Mouse (Mus musculus) frontal cortex, postnatal 25 days (tissue): ENCODE measurements at regions not wholly inside any gene's neighbourhood (a gene's known extent, or its start where the extent isn't known, plus 50 kb on each side); places are given as distances from the start of the nearest gene placed in this dataset.

Experiments
- DNase-seq, 2 experiments: peaks; one replicate each; pipeline ENCODE4 v3.0.0; 2022; ENCODE audit warnings: low spot score in 2 of 2

- peak in 1 of 2 experiments; percentile 37 for DNase-seq
Observed at GRCm38 (mm10) chr4:34336971-34337797, 213.6 kb upstream of the Akirin2 start.

- DNase-seq: no peak
Observed at GRCm38 (mm10) chr4:34337852-34338251, 212.9 kb upstream of the Akirin2 start.

- no peak for DNase-seq
Observed at GRCm38 (mm10) chr4:34340057-34340456, 210.7 kb upstream of the Akirin2 start.

GRCm38 (mm10) chr4:34371281-34372032 lies 179.3 kb upstream of the Akirin2 start:
- DNase-seq: no peak

GRCm38 (mm10) chr4:34386338-34386967 lies 164.3 kb upstream of the Akirin2 start:
- DNase-seq: no peak

GRCm38 (mm10) chr4:34391499-34391898 lies 159.2 kb upstream of the Akirin2 start:
- DNase-seq: no peak

GRCm38 (mm10) chr4:34403061-34403460 lies 147.7 kb upstream of the Akirin2 start:
- DNase-seq: no peak

- DNase-seq: no peak
Observed at GRCm38 (mm10) chr4:34407181-34407580, 143.6 kb upstream of the Akirin2 start.

GRCm38 (mm10) chr4:34420970-34421369 lies 129.8 kb upstream of the Akirin2 start:
- DNase-seq: no peak

GRCm38 (mm10) chr4:34424131-34424646 lies 126.5 kb upstream of the Akirin2 start:
- DNase-seq: no peak

GRCm38 (mm10) chr4:34429003-34429402 lies 121.7 kb upstream of the Akirin2 start:
- no peak for DNase-seq

GRCm38 (mm10) chr4:34429456-34430235 lies 121.1 kb upstream of the Akirin2 start:
- peak; percentile 3 to 22 for DNase-seq

- no peak for DNase-seq
Observed at GRCm38 (mm10) chr4:34437316-34437715, 113.4 kb upstream of the Akirin2 start.

- no peak for DNase-seq
Observed at GRCm38 (mm10) chr4:34449582-34449981, 101.2 kb upstream of the Akirin2 start.

GRCm38 (mm10) chr4:34462591-34462990 lies 88.1 kb upstream of the Akirin2 start:
- no peak for DNase-seq

GRCm38 (mm10) chr4:34465845-34466244 lies 84.9 kb upstream of the Akirin2 start:
- no peak for DNase-seq

- DNase-seq: no peak
Observed at GRCm38 (mm10) chr4:34466309-34466708, 84.4 kb upstream of the Akirin2 start.

GRCm38 (mm10) chr4:34468096-34468495 lies 82.6 kb upstream of the Akirin2 start:
- no peak for DNase-seq

- no peak for DNase-seq
Observed at GRCm38 (mm10) chr4:34475792-34476448, 74.8 kb upstream of the Akirin2 start.

- no peak for DNase-seq
Observed at GRCm38 (mm10) chr4:34484273-34484672, 66.5 kb upstream of the Akirin2 start.

GRCm38 (mm10) chr4:34485574-34485973 lies 65.2 kb upstream of the Akirin2 start:
- DNase-seq: no peak
